19 mouse cellular contexts compared by ENCODE assay signal in the genomic region with DNA sequence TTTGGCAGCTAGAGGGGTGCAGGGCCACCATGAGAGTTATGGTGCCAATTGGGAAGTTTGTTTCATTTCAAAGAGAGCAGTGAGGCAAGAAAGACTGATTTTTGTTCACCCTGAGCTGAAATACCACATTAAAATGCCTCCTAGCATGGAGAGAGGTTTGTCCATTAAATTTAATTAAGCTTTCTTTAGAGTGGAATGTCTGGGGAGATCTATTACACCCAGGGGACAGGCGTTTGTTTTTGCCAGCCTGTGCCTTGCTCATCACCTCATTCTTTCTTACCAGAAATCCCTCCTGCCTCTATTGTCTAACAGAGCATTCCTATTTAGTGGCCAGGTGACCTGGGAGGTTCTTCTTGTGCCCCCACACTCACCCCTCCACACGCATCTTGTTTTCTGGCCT. TPM values are rescaled to one million over a fixed set of nuclear protein-coding genes. Genes with fewer than 3 reads are reported as not detected.
DNase-seq lines count a peak whose midpoint lies in the region; ATAC-seq and TF ChIP-seq lines count a peak whose summit lies in the region.
"Had no signal": no experiment of that assay in that cellular context is flagged by ENCODE, and none has a peak within 500 bp of the region (broad histone marks: within the 10 kb centered on the region; RNA-seq: fewer than 3 reads in every experiment).

No protein-coding gene starts in this region.

- H3K4me2 ChIP-seq in heart, embryonic 13.5 days, result no peak overlapping the region
- no peak overlapping the region for H3K4me2 ChIP-seq in heart, postnatal 0 days (ENCODE audit: low read depth, low read length)
- H3K4me2 ChIP-seq: embryonic facial prominence, embryonic 15.5 days; forebrain, embryonic 15.5 days; hindbrain, embryonic 15.5 days had no signal

- TF ChIP-seq CTCF in heart, postnatal 0 days (IDR thresholded peaks at IDR 0.05; ENCODE audit: low read depth), result no peak

- no peaks in the 10 kb centered on the region for H3K27me3 ChIP-seq in heart, embryonic 13.5 days (replicated peaks)
- no peaks in the 10 kb centered on the region for H3K27me3 ChIP-seq in heart, postnatal 0 days (ENCODE audit: control insufficient read depth, insufficient read depth, low read length)
- H3K27me3 ChIP-seq: embryonic facial prominence, embryonic 15.5 days; forebrain, embryonic 15.5 days; hindbrain, embryonic 15.5 days had no signal

- no peak for TF ChIP-seq EP300 in heart, postnatal 0 days (IDR thresholded peaks at IDR 0.05; ENCODE audit: low read depth)

- peak overlapping the region; percentile 43 for H3K27ac ChIP-seq in heart, embryonic 13.5 days (replicated peaks)
- 0 out of 2 replicates have a peak overlapping the region, but pooled peaks have one; percentile 19 for H3K27ac ChIP-seq in heart, postnatal 0 days (ENCODE audit: low read depth)
- H3K27ac ChIP-seq: embryonic facial prominence, embryonic 15.5 days; forebrain, embryonic 15.5 days; hindbrain, embryonic 15.5 days had no signal

- DNase-seq in heart, postnatal 14 days, result no peak
- no peak for DNase-seq in heart, postnatal 0 days (ENCODE audit: low spot score)
- no peak for DNase-seq in heart, postnatal 36 days
- DNase-seq in Muller cell, postnatal 12 days (ENCODE audit: inconsistent ontology term), result peak; percentile 31
- peak; percentile 51 for DNase-seq in mesoderm, embryonic 11.5 days (ENCODE audit: low read depth, low spot score)
- DNase-seq: adrenal gland, adult 8-10 months; adrenal gland, postnatal 36 days; cerebellum, adult 8-10 months; cerebellum, postnatal 14 days; embryo, embryonic 11 days; gastrocnemius, postnatal 36 days; heart, adult 11 months; kidney, adult 2 months had no signal

- intact Hi-C loops in heart, postnatal 14 days (cut with DNase I), result no loop called here
- intact Hi-C loops in heart, postnatal 36 days (cut with DNase I), result no loop called here

- no peaks in the 10 kb centered on the region for H3K36me3 ChIP-seq in heart, embryonic 13.5 days
- H3K36me3 ChIP-seq in heart, postnatal 0 days (replicated peaks; ENCODE audit: control insufficient read depth, insufficient read depth, low read length), result no peaks in the 10 kb centered on the region
- H3K36me3 ChIP-seq: embryonic facial prominence, embryonic 15.5 days; forebrain, embryonic 15.5 days; hindbrain, embryonic 15.5 days had no signal

- 56% methylated on average over 2 of the region's 2 CpGs for WGBS in heart, embryonic 13.5 days
- WGBS in heart, postnatal 0 days, result 48% methylated on average over 2 of the region's 2 CpGs

- no peaks in the 10 kb centered on the region for H3K9me3 ChIP-seq in heart, embryonic 13.5 days
- no peaks in the 10 kb centered on the region for H3K9me3 ChIP-seq in heart, postnatal 0 days (replicated peaks; ENCODE audit: control insufficient read depth, low read length)
- H3K9me3 ChIP-seq: embryonic facial prominence, embryonic 15.5 days; forebrain, embryonic 15.5 days; hindbrain, embryonic 15.5 days had no signal

- H3K9ac ChIP-seq in heart, embryonic 13.5 days, result no peak overlapping the region
- no peak overlapping the region for H3K9ac ChIP-seq in heart, postnatal 0 days (replicated peaks; ENCODE audit: low read depth, low read length)
- H3K9ac ChIP-seq: embryonic facial prominence, embryonic 15.5 days; forebrain, embryonic 15.5 days; hindbrain, embryonic 15.5 days had no signal

- no peak overlapping the region for H3K4me3 ChIP-seq in heart, embryonic 13.5 days
- H3K4me3 ChIP-seq in heart, postnatal 0 days (ENCODE audit: low read depth, low read length), result no peak overlapping the region
- H3K4me3 ChIP-seq: embryonic facial prominence, embryonic 15.5 days; erythroblast, embryonic 14.5 days; forebrain, embryonic 15.5 days; hindbrain, embryonic 15.5 days had no signal

- ATAC-seq in heart, embryonic 13.5 days (ENCODE audit: extremely low read depth, insufficient number of reproducible peaks, low FRiP score, low TSS enrichment), result no peak
- no peak for ATAC-seq in heart, postnatal 0 days (ENCODE audit: insufficient read depth, low read depth)
- ATAC-seq: forebrain, embryonic 15.5 days; intestine, embryonic 16.5 days had no signal

- peaks cover 13% of the 10 kb centered on the region for H3K4me1 ChIP-seq in heart, embryonic 13.5 days
- no peaks in the 10 kb centered on the region for H3K4me1 ChIP-seq in heart, postnatal 0 days (ENCODE audit: control insufficient read depth, insufficient read depth)
- H3K4me1 ChIP-seq: embryonic facial prominence, embryonic 15.5 days; forebrain, embryonic 15.5 days; hindbrain, embryonic 15.5 days had no signal

RNA-seq across cellular contexts. Expression of gene Rcn1, which starts 55.2 kb away (rescaled TPM):
- polyA plus RNA-seq in heart, embryonic 13.5 days (2015; fragmentation: Nextera tagmentation; extraction: Ambion mirVana), result 157 and 158 TPM in 2 replicates
- total RNA-seq in heart, postnatal 14 days (2021), result 10 to 100 TPM; 30.7 to 31.0 TPM
- 33.3 and 34.5 TPM in 2 replicates for total RNA-seq in heart, postnatal 0 days (2014; rRNA removed; ENCODE audit: low replicate concordance)
- 54.0 and 58.8 TPM in 2 replicates for polyA plus RNA-seq in heart, postnatal 0 days (2015; fragmentation: Nextera tagmentation; extraction: Ambion mirVana)
- 10 to 100 TPM; 21.5 to 23.6 TPM for total RNA-seq in heart, postnatal 36 days (2021)

Comparison
In these comparisons a context has a peak if more than half of its experiments do, and no peak if none do; other contexts are left out.
1. DNase-seq: peak in Muller cell, postnatal 12 days (single experiment) and mesoderm, embryonic 11.5 days (single experiment); none in heart, postnatal 14 days (0 of 2), heart, postnatal 0 days (single experiment) and heart, postnatal 36 days (0 of 2).